Mouse (Mus musculus): Measurements from ENCODE around the gene Tnfsf9. TPM values are rescaled to one million over a fixed set of nuclear protein-coding genes. Genes with fewer than 3 reads are reported as not detected.
A peak's percentile ranks its signal among the peaks of the same experiment; 100 is the strongest.

The Tnfsf9 gene
- total RNA-seq, 2 experiments from 2014 or later: 0.30 to 0.48 TPM

DNA sequence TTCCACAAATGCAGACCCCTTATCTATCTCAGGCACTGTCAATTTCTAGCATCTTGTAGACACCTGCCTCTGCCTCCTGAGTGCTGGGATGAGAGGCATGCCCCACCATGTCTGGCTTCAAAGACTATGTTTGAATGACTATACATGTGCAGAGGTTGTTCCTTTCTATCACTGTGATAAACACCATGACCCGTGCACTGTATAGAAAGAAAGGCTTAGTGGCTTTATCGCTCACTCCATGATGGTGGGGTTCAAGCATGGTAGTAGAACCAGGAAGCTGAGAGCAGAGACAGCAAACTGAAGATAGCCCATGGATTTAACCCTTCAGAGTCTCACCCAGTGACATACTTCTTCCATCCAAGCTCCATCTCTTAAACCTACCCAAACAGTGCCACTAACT, 29.6 kb downstream of the Tnfsf9 start:
- no peak for DNase-seq

DNA sequence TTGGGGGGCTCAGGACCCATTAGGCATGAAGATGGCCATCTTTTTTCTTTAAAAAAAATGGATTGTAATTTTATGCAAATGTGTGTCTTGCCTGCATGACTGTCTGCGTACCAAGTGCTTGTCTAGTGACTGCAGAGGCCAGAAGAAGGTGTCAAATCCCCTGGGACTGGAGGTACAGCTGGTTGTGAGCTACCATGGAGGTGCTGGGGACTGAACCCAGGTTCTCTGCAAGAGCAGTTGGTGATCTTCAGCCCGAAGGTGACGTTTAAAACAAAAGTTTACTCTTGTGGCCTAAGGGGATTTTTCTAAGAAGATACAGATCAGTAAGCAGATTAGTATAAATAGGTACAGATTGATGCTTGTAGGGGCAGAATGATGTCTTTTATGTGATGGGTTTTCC, 30.5 kb downstream of the Tnfsf9 start:
- DNase-seq: no peak

DNA sequence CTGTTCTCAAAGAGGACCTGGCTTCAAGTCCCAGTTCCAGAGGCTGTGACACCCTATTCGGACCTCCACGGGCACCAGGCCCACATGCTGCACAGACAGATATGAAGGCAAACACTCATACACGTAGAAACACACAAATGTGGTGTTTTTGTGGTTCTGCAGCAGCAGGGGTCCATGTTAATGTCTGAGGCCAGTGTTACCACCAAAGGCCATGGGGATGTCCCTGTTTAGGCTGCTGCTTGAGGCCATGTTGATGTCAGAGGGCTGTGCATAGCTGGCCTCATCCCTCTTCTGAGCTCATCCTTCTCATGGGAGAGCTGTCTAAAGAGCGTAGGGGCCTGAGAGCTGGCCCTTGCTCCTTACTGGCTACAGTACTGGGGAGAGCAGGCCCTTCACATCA, 33.6 kb downstream of the Tnfsf9 start:
- no peak for DNase-seq

DNA sequence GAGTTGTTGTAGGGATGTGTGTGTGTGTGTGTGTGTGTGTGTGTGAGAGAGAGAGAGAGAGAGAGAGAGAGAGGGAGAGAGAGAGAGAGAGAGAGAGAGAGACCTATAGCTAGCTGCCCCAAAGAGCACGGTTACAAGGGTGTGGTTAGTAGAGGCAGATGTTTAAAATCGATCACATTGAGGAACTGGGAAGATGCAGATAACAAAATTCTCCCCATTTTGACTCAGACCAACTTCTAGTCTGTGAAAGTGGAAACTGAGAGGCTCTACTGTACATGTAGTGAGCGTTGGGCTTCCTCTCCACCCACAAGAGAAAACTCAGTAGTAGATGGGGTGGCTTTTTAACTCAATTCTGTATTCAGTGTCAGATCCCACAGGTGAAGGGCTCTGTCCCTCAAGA, 34.6 kb downstream of the Tnfsf9 start:
- DNase-seq: no peak

GRCm38 (mm10) chr17:57143704-57144103, 38.6 kb downstream of the Tnfsf9 start:
- DNase-seq: no peak

DNA sequence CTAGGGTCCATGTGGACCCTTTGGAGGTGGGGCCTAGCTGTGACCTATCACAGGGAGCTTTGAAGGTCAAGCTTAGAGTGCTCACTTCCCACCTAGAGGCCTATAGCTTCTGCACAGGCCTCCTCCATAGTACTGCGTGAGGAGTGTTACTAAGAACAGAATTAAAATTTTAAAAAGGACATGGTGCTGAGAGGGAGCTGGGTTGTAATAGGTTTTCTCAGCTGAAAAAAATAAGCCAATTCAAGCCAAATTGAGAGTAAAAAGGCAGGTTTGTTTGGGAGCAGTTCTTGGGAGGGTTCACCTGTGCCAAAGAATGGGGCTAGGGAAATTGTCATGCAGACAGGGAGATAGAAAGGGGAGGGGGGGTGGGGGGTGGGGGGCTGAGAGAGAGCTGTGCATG, 40.0 kb downstream of the Tnfsf9 start:
- DNase-seq: no peak

DNA sequence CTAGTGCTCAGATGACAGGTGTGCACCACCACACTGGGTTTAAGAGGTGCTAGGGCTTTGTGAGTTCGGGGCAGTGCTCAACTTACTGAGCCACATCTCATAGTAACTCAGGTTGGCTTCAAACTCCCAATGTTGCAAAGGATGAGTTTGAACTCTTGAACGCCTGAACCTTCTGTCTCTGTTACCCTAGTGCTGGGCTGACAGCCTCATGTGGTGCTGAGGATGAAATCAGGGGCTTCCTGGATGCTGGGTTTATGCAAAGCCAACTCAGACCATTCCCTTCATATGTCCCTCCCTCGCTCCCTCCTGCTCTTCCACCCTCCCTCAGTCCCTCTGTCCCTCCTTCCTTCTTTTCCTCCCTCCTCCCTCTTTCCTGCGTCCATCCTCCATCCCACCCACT, 43.2 kb downstream of the Tnfsf9 start:
- no peak for DNase-seq

DNA sequence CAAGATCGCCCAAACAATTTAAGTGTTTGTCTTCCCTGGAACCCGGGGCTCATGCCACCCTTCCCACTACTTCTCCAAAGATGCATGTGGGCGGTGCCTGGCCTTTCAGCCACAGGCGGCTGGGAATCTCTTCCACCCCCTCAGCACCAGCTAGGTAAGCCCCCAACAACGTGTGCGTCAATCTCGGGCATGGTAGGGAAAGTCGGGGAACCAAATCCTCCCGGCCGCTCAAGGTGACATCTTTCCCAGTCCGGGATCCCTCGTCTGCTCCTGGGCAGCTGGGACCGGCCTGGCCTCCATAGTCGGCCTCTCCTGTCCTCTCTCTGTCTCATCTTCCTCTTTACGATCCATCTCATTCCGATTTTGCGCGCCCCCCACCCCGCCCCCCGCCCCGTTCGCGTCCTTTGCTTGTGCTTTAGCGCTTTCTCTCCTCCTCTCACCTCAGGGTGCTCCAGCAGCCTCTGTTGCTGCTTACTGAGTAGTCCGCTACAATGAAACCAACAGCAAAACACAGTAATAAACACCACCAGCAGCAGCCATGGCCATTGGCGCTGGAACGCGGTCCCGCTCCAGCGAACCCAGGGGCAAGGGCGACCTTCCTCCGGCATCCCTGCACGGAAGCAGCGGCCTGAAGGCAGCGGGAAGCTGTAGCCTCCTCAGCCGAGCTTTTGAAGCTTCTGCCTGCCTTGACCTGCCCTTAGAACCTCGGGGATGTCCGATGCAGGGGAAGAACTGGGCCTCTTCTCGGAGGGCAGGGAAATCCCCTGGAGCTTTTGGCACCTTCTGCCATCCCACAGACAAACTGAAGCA, 44.1 kb downstream of the Tnfsf9 start, which contains the start of gene Cd70:
Gene Cd70 (minus strand): TSS at position 784 of the 810 bp plus-strand sequence.
- DNase-seq: peak; percentile 16

DNA sequence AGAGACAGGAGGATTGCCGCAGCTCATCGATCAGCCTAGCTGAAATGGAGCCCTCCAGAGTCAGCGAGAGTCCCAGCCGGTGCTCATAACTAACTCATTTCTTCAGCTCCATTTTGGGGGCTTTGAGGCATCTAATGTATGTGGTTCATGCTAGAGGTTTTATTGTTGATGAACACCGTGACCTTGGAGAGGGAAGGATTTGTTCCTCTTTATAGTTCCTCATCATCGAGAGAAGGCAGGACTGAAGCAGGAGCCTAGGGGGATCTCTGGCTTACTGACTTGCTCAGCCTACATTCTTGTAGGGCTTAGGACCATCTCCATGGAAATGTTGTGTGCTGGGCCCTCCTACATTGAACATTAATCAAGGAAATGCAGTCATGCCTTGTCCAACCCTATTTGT, 47.9 kb downstream of the Tnfsf9 start:
- no peak for DNase-seq

- DNase-seq: no peak
These were observed 48.7 kb downstream of the Tnfsf9 start for GRCm38 (mm10) chr17:57153787-57154186.

Other genes with a start within 250 kb of the Tnfsf9 start
- under 1 TPM in 1 of 2 experiments, not detected in 1; 0.12 TPM for gene Acsbg2, start 230.9 kb upstream of the Tnfsf9 start, total RNA-seq (2021)
- gene 1700061G19Rik, start 229.8 kb upstream of the Tnfsf9 start, total RNA-seq (2021): 1 to 10 TPM; 1.2 to 2.6 TPM
- gene Mllt1, start 169.9 kb upstream of the Tnfsf9 start, total RNA-seq (2021): 10 to 100 TPM; 27.9 to 33.6 TPM
- gene Acer1, start 123.2 kb upstream of the Tnfsf9 start, total RNA-seq (2021): not detected
- 10 to 100 TPM; 95.9 TPM for gene Clpp, start 115.0 kb upstream of the Tnfsf9 start, total RNA-seq (2021)
- 10 to 100 TPM; 63.6 to 68.9 TPM for gene Alkbh7, start 108.0 kb upstream of the Tnfsf9 start, total RNA-seq (2021)
- gene Pspn, start 105.3 kb upstream of the Tnfsf9 start, total RNA-seq (2021): under 1 TPM; 0.87 to 0.97 TPM
- gene Gtf2f1, start 94.0 kb upstream of the Tnfsf9 start, total RNA-seq (2021): 10 to 100 TPM; 43.0 to 44.8 TPM
- under 1 TPM; 0.21 to 0.33 TPM for gene Gm17949, start 93.9 kb upstream of the Tnfsf9 start, total RNA-seq (2021)
- gene Khsrp, start 73.8 kb upstream of the Tnfsf9 start, total RNA-seq (2021): 10 to 100 TPM; 90.4 to 99.1 TPM
- not detected for gene Slc25a41, start 63.7 kb upstream of the Tnfsf9 start, total RNA-seq (2021)
- gene Crb3, start 46.2 kb upstream of the Tnfsf9 start, total RNA-seq (2021): 1 to 10 TPM; 2.0 to 3.9 TPM
- gene Slc25a23, start 45.5 kb upstream of the Tnfsf9 start, total RNA-seq (2021): 100 to 1,000 TPM; 119 to 122 TPM
- 1 to 10 TPM; 3.4 TPM for gene Dennd1c, start 26.8 kb upstream of the Tnfsf9 start, total RNA-seq (2021)
- gene Tubb4a, start 17.5 kb upstream of the Tnfsf9 start, total RNA-seq (2021): 10 to 100 TPM; 10.9 to 20.6 TPM
- not detected for gene Cd70, start 44.5 kb downstream of the Tnfsf9 start, total RNA-seq (2021)
- gene Tnfsf14, start 88.9 kb downstream of the Tnfsf9 start, total RNA-seq (2021): under 1 TPM; 0.30 to 0.33 TPM
- gene C3, start 122.8 kb downstream of the Tnfsf9 start, total RNA-seq (2021): 100 to 1,000 TPM; 426 to 804 TPM
- gene Gpr108, start 143.1 kb downstream of the Tnfsf9 start, total RNA-seq (2021): 10 to 100 TPM; 51.1 to 56.2 TPM
- gene Trip10, start 144.1 kb downstream of the Tnfsf9 start, total RNA-seq (2021): 10 to 100 TPM; 39.2 to 56.6 TPM
- gene Vav1, start 173.8 kb downstream of the Tnfsf9 start, total RNA-seq (2021): 1 to 10 TPM; 4.4 to 4.8 TPM

Data from adrenal gland, postnatal 10 days (tissue).